13 mouse cellular contexts compared by ENCODE assay signal in genomic region chr10:128662465-128662864, GRCm38 (mm10). TPM values are rescaled to one million over a fixed set of nuclear protein-coding genes. Genes with fewer than 3 reads are reported as not detected.
"Had no signal": no experiment of that assay in that cellular context is flagged by ENCODE, and none has a peak within 500 bp of the region (broad histone marks: within the 10 kb centered on the region; RNA-seq: fewer than 3 reads in every experiment).

No protein-coding gene starts in this region.

- DNase-seq: kidney, adult 8-10 months; kidney, postnatal 10 days; kidney, postnatal 36 days; layer of hippocampus, postnatal 36 days; left cerebral cortex, postnatal 4 days; liver, postnatal 0 days; lung, embryonic 14.5 days; midbrain, embryonic 14.5 days; right cerebral cortex, postnatal 25 days; thymus, adult 18-20 months; thymus, postnatal 36 days had no signal

- ATAC-seq: liver, postnatal 0 days; lung, postnatal 0 days had no signal

RNA-seq across cellular contexts. Expression of gene Pmel, which starts 41.5 kb away (rescaled TPM):
- total RNA-seq: megakaryocyte-erythroid progenitor cell, adult 5-6 weeks had no signal
